Mouse (Mus musculus) yolk sac, embryonic 10.5 days (tissue): Measurements from ENCODE around the gene Olfr763.
"Not testable (repeated sequence)": the region's sequence is repeated elsewhere in the genome, so short reads cannot be mapped to it uniquely, and the experiment has no call there.

Experiments
- DNase-seq: peaks from one replicate; pipeline ENCODE4 v3.0.0-alpha.2; 2017; ENCODE audit warnings: low spot score

Gene Olfr763

DNA sequence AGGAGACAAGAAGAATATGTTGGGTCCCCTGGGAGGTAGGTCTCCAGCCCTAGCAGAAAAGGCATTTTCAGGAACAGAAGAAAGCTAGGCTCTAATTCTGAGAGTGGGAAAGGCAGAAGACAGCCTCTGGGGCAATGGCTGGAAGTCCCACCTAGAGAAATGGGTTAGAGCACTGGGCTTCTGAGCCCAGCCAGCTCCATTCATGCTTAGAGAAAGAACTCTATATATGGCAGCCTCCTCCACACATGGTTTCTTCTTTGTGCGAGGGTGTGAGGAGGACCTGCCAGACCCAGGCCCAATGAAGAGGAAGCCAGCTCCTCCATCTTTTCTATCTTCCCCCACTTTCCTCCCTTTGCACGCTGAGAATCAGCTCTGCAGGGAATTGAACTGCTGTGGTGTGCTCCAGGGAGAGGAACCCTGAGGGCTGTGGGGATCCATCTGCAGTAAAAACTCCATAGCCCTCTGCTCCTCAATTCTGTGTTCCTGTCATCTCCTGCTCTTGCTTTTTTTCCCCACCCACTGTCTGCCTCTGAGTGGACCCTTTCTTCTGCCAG lies at the start of gene Olfr763:
Gene Olfr763 (plus strand): TSS at position 504 of the 554 bp plus-strand sequence.
- no peak for DNase-seq

DNA sequence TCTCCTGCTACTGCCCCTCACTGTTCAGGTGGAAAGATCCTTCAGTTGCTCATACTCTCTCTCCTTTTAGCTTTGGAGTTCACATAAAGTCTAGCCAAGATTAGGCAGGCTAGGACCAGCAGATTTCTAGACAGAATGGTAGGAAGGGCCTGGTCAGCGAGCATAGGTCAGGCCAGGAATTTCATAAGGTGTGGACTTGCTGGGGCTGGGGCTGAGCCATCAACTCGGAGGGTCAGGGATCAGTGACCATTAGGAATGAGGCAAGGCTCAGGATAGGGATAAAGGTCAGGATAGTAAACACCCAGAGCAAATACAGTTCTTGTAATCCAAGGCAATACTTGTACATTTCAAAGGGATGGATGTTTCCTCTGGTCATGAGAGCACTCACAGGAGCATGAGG lies 45.6 kb upstream of the Olfr763 start:
- peak; percentile 87 for DNase-seq

DNA sequence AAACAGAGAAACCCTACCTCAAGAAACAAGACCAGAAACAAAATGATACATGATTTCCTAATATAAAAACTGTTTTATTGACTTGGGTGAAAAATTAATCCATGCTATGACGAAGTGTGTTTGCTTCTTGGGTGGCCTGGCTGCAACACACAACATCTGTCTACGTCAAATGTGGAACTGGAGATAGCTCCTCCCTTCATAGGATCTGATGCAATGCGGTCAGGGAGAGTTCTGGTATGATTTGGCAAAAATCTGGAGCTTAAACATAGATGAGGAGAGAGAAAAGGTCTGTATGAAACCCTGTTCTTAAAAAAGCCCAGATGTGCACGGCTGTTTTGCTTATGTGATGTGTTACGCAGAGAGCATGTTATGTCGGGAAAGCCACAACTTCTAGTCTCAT lies 44.7 kb upstream of the Olfr763 start:
- no peak for DNase-seq

DNA sequence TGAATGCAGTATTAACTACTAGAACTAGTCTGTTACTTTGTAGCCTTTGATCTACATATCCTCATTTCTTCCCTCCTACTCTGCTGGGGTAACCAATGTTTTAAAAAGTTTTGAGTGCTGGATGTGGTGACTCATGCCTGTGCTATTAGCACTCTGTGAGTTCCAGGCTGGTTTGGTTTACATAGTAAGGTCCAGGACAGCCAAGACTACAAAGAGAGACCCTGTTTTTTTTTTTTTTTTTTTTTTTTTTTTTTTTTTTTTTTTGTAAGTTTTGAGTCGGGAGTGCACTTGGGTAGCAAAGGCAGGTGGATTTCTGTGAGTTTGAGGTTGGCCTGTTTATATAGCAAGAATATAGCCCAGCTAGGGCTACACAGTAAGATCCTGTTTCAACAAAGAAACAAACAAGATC lies 42.2 kb upstream of the Olfr763 start:
- DNase-seq: no peak

DNA sequence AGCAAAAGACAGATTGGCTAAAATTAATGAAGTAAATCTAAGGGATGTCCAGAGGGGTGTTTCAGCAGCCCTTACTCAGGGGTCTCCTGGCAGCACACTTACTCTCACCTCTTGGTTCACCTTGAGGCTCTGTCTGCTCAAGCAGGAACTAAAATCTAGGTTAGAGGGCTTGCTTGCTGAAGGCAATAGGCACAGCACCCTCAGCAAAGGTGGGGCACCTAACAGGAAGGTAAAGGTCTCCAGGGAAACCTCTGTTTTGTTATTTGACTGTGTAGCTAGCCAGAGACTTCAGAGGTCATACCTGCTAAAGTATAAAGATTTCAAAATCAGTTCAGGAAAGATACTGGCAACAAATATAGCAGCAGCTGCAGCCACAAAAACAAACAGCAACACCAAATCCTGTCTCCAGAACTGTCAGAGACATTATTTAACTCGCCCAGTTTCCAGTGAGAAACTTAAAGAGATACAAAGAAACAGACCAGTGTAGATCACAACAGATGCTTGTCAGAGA lies 39.8 kb upstream of the Olfr763 start:
- no peak for DNase-seq

DNA sequence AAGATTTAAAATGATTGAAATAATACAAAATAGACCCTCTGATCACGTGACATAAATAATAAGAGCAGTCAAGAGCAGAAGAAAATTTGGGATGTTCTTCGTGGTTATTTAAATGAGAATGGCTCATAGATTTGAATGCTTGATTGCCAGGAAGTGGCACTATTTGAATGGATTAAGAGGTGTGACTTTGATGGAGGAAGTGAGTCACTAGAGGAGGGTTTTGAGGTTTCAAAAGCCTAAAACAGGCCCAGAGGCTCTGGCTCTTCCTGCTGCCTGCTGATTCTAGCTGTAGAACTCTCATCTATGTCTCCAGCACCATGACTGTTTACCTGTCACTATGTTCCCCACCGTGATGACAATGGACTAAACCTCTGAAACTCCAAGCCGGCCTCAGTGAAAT lies 37.8 kb upstream of the Olfr763 start:
- no peak for DNase-seq

DNA sequence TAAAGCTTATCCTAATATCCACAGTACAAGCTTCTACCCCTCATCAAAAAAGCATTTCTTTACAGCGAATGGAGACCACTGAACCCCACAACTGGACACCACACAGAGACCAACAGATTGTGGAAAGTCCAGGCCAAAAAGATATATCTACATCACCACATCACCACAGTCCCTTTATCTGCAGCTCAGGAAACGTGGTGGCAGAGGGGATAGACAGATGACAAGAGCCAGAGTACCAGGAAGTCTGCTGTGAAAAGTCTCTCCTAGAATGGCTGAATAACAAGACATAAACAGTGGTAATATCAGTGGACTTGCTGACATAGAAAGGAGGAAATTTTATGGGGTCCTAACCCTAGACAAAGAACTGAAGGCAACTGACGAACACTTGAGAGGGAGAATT lies 34.2 kb upstream of the Olfr763 start:
- DNase-seq: no peak

DNA sequence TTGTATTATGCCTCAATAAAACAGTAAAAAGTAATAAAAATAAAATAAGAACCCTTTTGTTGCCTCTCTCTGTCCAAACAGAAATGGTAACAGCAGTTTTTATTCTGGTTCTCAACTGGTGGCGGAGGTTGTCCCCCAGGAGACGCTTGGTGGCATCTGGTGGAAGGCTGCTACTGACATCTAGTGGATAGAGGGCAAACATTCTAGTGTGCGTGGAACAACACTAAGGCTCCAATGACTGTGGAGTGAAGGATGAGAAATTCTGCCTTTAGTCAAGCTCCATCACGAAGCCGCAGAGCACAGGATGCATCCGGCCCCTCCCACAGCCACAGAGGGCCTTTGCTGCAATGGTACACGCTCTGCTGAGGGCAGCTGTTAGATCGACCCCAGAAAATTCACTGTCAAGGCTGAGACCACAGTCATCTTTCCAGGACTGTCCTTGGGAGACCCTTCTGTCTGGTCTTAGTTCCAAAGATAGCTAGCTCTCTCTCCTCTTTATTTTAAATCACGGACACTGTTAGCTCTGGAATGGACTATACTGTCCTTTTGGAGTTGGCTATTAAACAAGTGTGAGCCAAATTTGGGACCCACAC lies 33.0 kb upstream of the Olfr763 start:
- DNase-seq: peak; percentile 27

DNA sequence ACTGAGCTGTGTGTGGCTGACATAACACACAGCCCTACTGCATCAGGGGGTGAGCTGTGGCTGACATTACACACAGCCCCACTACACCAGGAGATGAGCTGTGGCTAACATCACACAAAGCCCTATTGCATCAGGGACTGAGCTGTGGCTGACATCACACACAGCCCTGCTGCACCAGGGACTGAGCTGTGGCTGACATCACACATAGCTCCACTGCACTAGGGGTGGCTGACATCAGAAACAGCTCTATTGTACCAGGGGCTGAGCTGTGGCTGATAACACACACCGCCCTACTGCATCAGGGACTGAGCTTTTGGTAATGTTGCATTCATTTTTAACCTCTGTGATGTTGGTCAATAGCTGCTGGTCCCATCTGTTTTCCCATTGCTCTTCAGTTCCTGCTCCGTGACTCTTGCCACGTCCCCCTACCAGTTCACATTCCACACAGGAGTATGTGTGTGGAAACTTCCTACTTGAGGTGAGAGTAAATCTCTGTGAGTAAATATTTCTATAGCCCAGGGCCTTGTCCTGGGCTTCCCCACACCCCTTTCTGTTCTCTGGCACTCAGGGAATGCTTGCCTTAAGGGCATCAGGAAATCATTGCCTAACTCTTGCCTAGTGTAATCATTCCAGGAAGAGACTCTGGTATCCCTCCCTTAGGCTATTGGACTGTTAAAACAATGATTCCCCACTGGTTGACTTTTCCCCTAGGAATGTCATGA lies 29.8 kb upstream of the Olfr763 start:
- peak; percentile 37 for DNase-seq

DNA sequence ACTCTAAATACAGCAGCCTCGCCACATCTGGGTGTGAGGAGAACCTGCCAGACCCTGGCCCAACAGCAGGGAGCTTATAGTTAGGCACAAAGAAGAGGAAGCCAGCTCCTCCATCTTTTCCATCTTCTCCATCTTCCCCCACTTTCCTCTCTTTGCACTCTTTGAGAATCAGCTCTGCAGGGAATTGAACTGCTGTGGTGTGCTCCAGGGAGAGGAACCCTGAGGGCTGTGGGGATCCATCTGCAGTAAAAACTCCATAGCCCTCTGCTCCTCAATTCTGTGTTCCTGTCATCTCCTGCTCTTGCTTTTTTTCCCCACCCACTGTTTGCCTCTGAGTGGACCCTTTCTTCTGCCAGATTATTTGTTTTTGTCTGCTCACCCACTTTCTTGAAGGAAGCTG lies 21.5 kb upstream of the Olfr763 start, which contains the start of gene Olfr9:
Gene Olfr9 (plus strand): TSS at position 301 of the 400 bp plus-strand sequence.
- not testable (repeated sequence) for DNase-seq

DNA sequence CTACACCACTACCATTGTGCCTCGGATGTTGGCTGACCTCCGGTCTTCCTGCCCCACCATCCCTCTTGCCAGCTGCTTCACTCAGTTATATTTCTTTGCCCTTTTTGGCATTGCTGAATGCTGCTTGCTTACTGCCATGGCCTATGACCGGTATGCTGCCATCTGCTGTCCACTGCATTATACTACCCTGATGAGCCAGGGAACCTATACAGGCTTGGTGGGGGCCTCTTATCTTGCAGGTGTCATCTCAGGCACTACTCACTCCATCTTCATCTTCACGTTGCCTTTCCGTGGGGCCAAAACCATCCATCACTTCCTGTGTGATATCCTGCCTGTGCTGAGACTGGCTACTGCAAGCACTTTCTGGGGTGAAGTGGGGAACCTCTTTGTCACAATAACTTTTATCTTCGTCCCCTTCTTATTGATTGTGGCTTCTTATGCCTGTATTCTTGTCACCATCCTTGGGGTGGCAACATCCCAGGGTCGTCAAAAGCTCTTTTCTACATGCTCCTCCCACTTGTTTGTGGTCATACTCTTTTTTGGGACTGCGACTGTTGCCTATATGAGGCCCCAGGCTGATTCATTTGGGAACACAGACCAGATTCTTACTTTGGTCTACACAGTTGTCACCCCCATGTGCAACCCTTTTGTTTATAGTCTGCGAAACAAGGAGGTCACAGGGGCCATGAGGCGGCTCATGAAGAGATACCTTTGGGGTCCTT lies 20.3 kb upstream of the Olfr763 start:
- DNase-seq: not testable (repeated sequence)

DNA sequence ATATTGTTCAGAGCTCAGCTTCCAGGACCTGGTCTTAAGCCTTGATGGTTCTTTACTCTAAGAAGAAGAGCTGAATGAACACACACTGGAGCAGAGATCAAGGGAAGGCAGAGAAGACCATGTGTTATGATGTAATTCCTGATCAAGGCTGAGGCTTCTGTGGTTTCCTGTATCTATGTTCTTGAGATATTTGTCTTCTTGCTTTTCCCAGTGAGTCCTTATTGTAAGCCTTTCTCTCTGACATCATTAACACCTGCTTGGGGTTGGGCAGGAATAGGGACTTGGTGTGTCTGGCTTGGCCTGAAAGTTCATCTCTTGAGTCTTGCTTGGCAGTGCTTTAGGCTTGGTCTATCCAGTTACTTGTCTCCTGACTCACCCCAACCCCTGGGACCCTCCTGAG lies 19.6 kb upstream of the Olfr763 start:
- no peak for DNase-seq

DNA sequence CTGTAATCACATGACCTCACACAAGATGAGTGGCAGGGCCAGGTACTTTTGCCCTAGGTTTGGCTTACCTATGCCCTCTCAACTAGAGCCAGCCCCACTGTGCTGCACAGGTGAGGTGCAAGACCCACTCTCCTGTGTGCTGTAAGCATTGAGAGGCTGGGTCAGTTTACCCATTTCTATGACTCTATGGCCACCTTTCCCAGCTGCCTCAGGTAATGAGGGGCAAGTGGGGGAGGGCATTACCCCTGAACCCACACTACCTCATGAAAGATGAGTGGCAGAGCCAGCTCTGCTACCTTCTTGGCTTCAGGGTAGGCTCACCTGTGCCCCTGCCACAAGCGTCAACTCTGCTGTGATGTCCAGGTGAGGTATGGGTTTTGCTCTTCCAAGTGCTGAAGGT lies 14.8 kb upstream of the Olfr763 start:
- DNase-seq: no peak

DNA sequence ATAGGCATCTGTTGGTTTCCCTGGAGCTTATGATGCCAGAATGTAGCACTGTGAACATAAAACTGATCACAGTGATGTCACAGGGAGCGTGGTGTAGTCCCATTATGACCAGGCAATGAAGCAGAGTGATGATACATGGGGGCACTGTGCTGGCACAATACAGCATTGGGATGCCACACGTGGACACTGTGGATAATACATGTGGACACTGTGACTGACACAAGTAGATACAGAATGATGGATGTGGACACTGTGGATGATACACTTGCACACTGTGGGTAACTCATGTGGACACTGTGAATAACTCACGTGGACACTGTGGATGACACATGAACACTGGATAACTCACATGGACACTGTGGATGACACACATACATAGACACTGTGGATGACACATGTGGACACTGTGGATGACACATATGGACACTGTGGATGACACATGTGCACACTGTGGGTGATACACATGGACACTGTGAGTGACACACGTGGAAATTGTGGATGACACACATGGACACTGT lies 14.0 kb upstream of the Olfr763 start:
- DNase-seq: no peak

DNA sequence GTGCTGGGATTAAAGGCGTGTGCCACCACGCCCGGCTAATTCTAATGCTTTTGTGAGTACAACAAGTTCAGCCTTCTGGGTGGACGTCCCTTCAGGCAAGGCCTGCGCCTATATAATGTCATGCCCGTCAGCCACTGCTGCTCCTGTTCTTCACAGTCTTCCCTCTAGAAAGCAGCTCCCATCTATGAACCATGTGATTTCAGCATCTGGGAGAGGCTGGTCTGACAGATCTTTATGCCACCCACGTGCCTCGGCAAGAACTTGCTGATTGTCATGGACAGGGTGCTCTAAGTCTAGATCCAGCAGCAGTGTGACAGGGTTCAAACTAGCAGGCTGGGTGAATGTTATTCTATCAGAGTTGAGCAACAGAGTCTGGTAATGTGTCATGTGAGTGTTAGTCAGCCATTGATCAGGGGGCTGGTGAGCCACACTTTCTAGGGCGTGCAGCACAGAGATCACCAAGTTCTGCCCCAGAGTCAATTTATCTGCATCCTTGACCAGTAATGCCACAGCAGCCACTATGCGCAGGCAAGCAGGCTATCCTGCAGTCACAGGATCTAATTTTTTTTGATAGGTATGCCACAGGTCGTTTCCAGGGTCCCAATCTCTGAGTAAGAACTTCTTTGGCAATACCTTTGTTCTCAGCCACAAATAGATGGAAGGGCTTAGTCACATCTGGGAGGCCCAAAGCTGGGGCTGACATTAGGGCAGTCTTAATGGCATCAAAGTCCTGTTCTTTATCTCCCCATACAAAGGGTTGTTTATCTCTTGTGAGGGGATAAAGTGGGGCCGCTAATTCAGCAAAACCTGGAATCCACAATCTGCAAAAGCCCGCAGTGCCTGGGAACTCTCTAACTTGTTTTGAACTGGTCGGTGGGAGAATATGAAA lies 6.3 kb upstream of the Olfr763 start:
- peak; percentile 39 for DNase-seq

DNA sequence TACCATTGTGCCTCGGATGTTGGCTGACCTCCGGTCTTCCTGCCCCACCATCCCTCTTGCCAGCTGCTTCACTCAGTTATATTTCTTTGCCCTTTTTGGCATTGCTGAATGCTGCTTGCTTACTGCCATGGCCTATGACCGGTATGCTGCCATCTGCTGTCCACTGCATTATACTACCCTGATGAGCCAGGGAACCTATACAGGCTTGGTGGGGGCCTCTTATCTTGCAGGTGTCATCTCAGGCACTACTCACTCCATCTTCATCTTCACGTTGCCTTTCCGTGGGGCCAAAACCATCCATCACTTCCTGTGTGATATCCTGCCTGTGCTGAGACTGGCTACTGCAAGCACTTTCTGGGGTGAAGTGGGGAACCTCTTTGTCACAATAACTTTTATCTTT lies 920 bp downstream of the Olfr763 start:
- not testable (repeated sequence) for DNase-seq

DNA sequence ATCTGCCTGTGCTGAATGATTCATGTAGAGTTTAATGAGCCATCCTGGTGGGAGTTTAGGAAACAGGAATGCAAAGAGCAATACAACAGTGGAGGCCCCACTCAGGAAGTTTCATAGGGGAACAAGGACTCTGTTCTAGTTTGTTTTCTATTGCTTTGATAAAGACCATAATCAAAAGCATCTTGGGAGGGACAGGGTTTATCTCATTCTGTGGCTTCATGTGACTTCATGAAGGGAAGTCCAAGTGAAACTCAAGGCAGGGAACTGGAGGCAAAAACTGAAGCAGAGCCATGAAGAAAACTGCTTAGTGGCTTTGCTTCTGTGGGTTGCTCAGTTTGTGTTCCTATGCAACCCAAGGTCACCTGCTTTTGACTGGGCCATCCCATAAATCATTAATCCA lies 3.9 kb downstream of the Olfr763 start:
- no peak for DNase-seq

DNA sequence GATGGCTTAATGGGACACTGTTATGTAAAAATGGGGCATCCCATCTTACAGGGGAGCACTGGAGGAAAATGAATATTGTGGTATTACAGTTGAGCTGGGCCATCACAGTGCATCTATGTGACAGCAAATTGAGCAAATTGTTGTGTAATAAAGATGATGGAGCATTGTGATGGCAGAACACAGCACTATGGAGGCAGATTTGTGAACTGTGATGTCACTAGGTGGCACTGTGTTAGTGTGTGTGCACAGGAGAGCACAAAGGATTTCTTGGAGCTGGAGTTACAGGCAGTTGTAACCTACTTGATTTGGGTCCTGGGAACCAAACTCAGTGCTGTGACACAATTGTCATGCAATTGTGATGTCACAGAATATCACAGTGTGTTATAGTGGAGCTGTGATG lies 12.7 kb downstream of the Olfr763 start:
- no peak for DNase-seq

DNA sequence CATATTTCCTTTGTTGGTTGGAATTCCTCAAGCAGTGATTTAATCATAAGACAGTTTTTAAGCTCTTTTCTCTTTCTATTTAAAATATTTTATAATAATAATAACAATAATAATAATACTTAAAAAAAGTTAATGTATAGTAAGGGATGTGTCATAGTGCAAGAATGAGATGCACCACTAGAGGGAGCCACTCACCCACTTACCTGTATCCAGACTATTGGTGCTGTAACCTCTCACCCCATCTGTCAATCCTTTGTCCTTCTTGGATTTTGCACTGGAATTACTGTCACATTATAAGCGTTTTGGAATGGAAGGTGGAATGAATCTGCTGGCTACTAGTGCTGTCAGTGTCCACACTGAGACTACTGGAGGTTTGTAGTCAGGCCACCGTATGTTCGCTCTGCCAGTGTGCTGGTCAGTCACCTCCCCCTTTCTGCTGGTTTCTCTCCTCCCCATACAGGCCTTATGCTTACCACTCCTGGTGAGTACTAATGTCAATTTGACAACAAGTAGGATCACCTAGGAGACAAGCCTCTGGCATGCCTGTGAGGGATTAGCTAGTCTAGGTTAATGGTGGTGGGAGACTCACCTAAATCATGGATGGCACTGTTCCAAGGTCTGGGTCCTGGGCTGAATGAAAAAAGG lies 15.5 kb downstream of the Olfr763 start:
- DNase-seq: peak; percentile 26

DNA sequence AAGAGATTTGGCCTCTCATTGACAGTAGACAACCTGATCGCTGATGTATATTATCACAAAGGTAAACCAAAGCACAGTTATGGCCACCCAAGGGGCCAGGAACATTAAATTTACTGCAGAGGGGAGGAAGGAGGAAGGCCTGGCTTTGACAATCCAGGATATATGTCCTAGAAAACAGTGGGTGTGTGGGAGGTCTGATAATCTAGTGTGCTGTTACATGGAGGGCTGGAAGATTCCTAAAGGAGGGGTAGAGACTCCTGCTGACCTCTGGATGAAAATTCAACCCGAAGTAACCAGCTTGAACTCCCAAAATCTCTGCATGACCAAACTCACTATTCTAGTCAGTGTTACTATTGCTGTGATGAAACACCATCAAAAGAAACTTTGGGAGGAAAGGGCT lies 17.8 kb downstream of the Olfr763 start:
- DNase-seq: no peak

DNA sequence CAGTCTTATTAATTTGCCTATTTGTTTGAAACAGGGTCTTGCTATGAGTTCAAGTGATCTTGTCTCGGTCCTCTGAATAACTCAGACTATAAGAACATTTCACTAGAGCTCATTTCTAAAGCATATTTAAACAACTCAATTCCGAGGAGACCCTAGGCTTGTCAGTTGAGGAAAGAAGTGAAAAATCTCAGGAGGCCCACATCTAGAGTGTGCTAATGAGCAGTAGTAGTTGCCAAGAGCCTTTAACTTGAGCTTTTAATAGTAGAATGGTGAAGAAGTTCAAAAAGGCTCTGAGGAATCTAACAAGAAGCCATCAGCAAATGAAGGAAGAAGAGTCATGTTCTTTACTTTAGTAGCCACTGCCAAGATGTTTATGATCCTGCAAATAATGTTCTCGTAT lies 29.2 kb downstream of the Olfr763 start, which contains the start of gene Olfr764-ps1:
Gene Olfr764-ps1 (minus strand): TSS at position 101 of the 400 bp plus-strand sequence.
- DNase-seq: no peak
